Mouse (Mus musculus) embryonic facial prominence, embryonic 12.5 days (tissue): ENCODE results near the gene Dnah12. TPM values are rescaled to one million over a fixed set of nuclear protein-coding genes. Genes with fewer than 3 reads are reported as not detected.
"Not testable (repeated sequence)": the region's sequence is repeated elsewhere in the genome, so short reads cannot be mapped to it uniquely, and the experiment has no call there.

Experiments
- ATAC-seq: fragments of 200-750 bp; cut with Nextera tagmentation; 2 replicates; pipeline ENCODE4 v1.8.0; 2017; ENCODE audit not compliant: insufficient number of reproducible peaks, insufficient read depth, low FRiP score, low TSS enrichment
- H3K27ac ChIP-seq: fragments of 300-500 bp; sonication (generic); 2 replicates; pipeline ENCODE4 v1.5.1; 2016; ENCODE audit warnings: mild to moderate bottlenecking
- H3K27me3 ChIP-seq: fragments of 300-500 bp; sonication (generic); 2 replicates; pipeline ENCODE4 v1.6.1; 2016; ENCODE audit warnings: mild to moderate bottlenecking, moderate library complexity
- H3K36me3 ChIP-seq: fragments of 300-500 bp; sonication (generic); 2 replicates; pipeline ENCODE4 v1.6.1; 2016; ENCODE audit warnings: mild to moderate bottlenecking
- H3K4me1 ChIP-seq: fragments of 300-500 bp; sonication (generic); 2 replicates; pipeline ENCODE4 v1.6.1; 2016
- H3K4me2 ChIP-seq: fragments of 300-500 bp; sonication (generic); replicated peaks from 2 replicates; pipeline ENCODE4 v1.6.1; 2016; ENCODE audit warnings: mild to moderate bottlenecking, moderate library complexity
- H3K4me3 ChIP-seq: fragments of 300-500 bp; sonication (generic); 2 replicates; pipeline ENCODE4 v1.5.1; 2016; ENCODE audit warnings: mild to moderate bottlenecking
- H3K9ac ChIP-seq: fragments of 300-500 bp; sonication (generic); 2 replicates; pipeline ENCODE4 v1.6.1; 2016; ENCODE audit warnings: mild to moderate bottlenecking, moderate library complexity
- H3K9me3 ChIP-seq: fragments of 300-500 bp; sonication (generic); 2 replicates; pipeline ENCODE4 v1.6.1; 2016; ENCODE audit warnings: mild to moderate bottlenecking, moderate library complexity
- WGBS: fragments of 180-500 bp; shearing (Covaris S2); methylation state at CpG from one replicate; pipeline ENCODE4 v1.1.7; 2016; 5-methylcytosine and 5-hydroxymethylcytosine counted together
- polyA plus RNA-seq: library from polyadenylated mRNA; unstranded; fragments of >200 nt; fragmentation: Nextera tagmentation; extraction: Ambion mirVana; gene quantifications from 2 replicates; pipeline ENCODE4 v1.2.1, GENCODE M21; 2016

Dnah12 gene
- polyA plus RNA-seq, 1 experiment from 2014 or later = not detected

DNA sequence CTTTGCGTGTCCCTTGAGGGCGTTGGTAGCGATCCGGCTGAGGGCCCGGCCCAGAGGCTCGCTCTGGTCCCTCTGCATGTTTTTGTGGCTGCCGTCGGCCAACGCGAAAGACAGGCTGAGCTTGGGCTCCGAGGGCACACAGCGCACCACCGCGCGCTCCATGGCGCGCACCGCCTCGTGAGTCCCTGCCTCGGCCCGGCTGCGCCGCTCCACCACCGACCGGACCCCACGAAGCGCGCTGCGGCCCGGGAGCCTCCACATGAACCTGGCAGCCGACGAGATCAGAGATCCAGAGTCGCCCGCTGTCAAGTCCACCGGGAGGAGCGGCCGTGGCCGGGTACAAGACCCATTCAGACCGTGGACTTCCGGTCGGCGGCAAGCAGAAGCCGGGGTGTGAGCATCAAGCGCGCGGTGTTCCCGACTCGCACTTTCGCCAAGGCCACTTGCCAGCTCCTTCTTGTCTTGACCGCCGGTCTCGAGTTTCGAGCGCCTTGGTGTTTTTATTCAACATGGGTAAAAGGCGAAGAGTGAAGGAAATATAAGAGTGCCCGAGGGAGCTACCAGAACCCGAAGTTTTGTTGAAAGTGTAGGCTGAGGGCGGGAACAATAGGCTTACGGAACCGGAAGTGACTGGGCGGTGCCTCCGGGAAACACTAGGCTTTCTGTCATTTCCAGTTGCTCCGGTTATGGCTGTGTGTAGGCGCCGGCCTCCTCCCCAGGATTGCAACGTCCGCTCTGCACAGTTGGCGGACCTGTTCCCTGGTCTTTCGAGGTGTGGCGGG lies 23.6 kb upstream of the Dnah12 start, which contains the start of gene Pde12:
Gene Pde12 (minus strand): TSS at position 592 of the 782 bp plus-strand sequence.
- Histone ChIP-seq H3K9ac (peak within 1 kb of the TSS; percentile 77), H3K4me2 (peak within 1 kb of the TSS; percentile 91), H3K4me1 (peaks cover 17% of the 10 kb centered on the region), H3K27me3 (no peaks in the 10 kb centered on the region), H3K9me3 (no peaks in the 10 kb centered on the region), H3K27ac (peak within 1 kb of the TSS; percentile 85), H3K36me3 (peaks cover 14% of the 10 kb centered on the region), H3K4me3 (peak within 1 kb of the TSS; percentile 94)
- ATAC-seq = peak; percentile 91
- WGBS = under 1% methylated on average over 70 of the region's 70 CpGs

- H3K27me3 ChIP-seq = no peaks in the 10 kb centered on the region
- ATAC-seq = no peak
- no peak overlapping the region for H3K9ac ChIP-seq
- H3K9me3 ChIP-seq = no peaks in the 10 kb centered on the region
- peaks cover 17% of the 10 kb centered on the region for H3K4me1 ChIP-seq
- H3K36me3 ChIP-seq = peaks cover 2% of the 10 kb centered on the region; the same call in 1 of the 2 replicates
- no peak overlapping the region for H3K27ac ChIP-seq
- H3K4me3 ChIP-seq = no peak overlapping the region
- no peak overlapping the region for H3K4me2 ChIP-seq
Observed at GRCm38 (mm10) chr14:26670964-26671363, 22.1 kb upstream of the Dnah12 start.

DNA sequence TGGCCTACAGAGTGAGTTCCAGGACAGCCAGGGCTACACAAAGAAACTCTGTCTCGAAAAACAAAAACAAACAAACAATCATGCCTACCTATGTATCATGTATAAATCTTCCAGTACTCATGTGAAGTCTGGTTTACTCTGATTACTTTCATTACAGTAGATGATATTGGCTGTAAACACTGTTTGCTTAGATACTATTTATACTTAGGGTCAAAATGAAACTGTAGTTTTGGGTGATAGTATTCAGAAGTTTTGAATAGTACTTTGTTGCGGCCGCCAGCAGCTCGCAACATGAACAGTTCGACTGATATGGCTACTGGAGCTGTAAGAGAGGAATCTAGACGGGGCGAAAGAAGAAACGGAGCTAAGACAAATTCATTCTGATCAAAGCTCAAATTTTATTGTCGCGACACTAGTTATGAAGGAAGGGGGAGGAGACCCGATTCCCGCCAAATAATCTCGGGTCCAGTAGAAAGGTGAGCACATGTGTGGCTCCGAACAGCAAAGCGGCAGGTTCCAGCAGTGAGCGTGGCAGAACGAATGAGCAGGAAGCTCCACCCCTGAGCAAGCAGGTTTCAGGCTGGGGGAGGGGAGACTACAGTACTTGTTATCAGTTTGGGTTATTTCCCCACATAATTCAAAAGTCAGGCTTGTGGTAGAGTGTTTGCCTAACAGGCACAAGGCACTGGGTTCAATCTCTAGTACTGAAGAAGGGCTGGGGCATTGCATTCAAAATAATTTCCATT lies 21.0 kb upstream of the Dnah12 start:
- H3K4me1 ChIP-seq, H3K4me3 ChIP-seq, H3K27me3 ChIP-seq, H3K36me3 ChIP-seq, H3K27ac ChIP-seq, H3K9me3 ChIP-seq, H3K4me2 ChIP-seq, ATAC-seq, H3K9ac ChIP-seq: not testable (repeated sequence)
- 70% methylated on average over 17 of the region's 17 CpGs for WGBS

- H3K4me3 ChIP-seq, H3K27ac ChIP-seq, H3K9ac ChIP-seq, H3K9me3 ChIP-seq, H3K36me3 ChIP-seq, H3K27me3 ChIP-seq, H3K4me2 ChIP-seq, H3K4me1 ChIP-seq, ATAC-seq: not testable (repeated sequence)
- 67% methylated on average over 2 of the region's 2 CpGs for WGBS
Observed at GRCm38 (mm10) chr14:26674476-26675169, 18.5 kb upstream of the Dnah12 start.

DNA sequence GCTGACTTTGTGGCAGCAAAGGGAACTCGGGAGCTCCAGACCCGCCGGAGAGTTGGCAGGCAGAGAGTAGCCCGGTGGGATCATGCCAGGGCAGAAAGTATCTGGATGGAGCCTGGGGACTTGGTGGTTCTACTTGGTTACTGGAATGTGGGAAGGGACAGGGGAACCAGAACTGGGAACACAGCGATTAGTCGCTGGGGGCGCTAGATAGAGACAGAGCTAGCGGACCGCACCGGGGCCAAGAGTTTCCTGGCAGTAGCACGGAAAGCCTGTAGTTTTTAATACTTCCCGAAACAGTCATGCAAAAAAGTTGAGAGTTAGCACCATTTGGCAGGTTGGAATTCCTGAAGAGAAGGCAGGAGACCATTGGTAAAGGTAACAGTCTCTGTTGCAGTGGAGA lies 17.7 kb upstream of the Dnah12 start:
- Histone ChIP-seq H3K9ac (no peak overlapping the region), H3K4me1 (no peaks in the 10 kb centered on the region), H3K27me3 (no peaks in the 10 kb centered on the region), H3K4me3 (no peak overlapping the region), H3K4me2 (no peak overlapping the region), H3K9me3 (no peaks in the 10 kb centered on the region), H3K27ac (no peak overlapping the region), H3K36me3 (no peaks in the 10 kb centered on the region)
- WGBS = 21% methylated on average over 12 of the region's 12 CpGs
- ATAC-seq = no peak

DNA sequence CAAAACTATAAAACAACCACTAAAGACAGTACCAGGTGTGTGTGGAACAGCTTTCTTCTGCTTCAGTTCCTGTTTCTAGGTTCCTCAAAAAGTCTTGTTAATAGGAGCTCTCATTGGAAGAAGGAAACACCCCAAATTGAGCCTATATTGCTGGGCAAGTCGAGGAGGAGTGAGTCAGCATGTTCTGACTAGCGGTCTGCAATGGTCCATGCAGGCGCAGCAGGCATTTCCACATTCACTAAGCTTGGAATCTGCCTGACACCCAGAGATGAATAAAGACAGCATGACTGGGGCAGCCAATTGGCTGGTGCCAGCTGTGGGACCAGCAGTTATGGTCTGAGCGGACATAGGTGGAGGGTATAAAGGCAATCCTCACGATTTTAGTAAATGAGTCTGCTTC lies 17.3 kb upstream of the Dnah12 start:
- Histone ChIP-seq H3K4me2 (no peak overlapping the region), H3K36me3 (no peaks in the 10 kb centered on the region), H3K4me1 (no peaks in the 10 kb centered on the region), H3K9me3 (no peaks in the 10 kb centered on the region), H3K4me3 (no peak overlapping the region), H3K9ac (no peak overlapping the region), H3K27me3 (no peaks in the 10 kb centered on the region), H3K27ac (no peak overlapping the region)
- ATAC-seq = no peak
- 78% methylated on average over 5 of the region's 5 CpGs for WGBS

DNA sequence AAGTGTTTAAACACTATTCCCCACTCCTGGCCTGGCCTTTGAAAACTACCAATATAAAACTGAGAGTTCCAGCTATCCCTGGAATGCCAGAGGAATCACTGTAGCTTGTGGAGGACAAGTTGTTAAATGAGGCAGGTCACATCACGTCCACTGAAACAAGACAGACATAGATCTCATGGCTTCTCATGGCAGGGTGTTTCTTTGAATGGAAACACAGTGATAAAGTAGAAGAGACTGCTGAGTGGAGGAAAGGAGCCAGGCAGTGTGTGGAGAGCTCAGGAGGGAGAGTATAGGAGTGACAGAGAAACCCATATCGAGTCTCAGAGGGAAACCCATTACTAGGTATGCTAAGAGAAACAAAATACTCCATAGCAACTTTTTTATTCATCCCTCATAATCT lies 2.3 kb upstream of the Dnah12 start:
- no peak overlapping the region for H3K4me3 ChIP-seq
- H3K4me1 ChIP-seq = no peaks in the 10 kb centered on the region
- 69% methylated on average over 2 of the region's 2 CpGs for WGBS
- H3K9ac ChIP-seq = no peak overlapping the region
- H3K27me3 ChIP-seq = no peaks in the 10 kb centered on the region
- no peak overlapping the region for H3K27ac ChIP-seq
- no peak overlapping the region for H3K4me2 ChIP-seq
- H3K9me3 ChIP-seq = no peaks in the 10 kb centered on the region
- ATAC-seq = no peak
- no peaks in the 10 kb centered on the region for H3K36me3 ChIP-seq

DNA sequence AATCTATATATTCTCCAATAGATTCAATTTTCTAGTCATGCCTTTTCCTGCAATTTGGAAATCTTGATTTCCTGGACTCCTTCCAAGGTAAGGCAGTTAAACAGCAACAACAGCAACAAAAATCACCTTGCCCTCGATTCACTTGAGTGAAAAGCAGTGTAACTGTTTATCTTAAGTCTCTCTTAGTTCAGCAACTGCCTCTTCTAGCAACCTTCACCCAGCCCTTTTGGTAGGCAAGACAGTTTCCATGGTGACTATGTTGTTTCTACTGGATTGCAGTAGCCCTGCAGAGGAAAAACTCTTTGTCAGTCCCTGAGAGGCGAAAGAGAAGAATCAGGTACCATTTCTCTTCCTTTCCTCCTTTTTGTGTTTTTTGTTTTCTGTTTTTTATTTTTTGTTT lies 1.7 kb upstream of the Dnah12 start:
- Histone ChIP-seq H3K4me1 (no peaks in the 10 kb centered on the region), H3K36me3 (no peaks in the 10 kb centered on the region), H3K9me3 (no peaks in the 10 kb centered on the region), H3K27ac (no peak overlapping the region), H3K9ac (no peak overlapping the region), H3K27me3 (no peaks in the 10 kb centered on the region), H3K4me2 (no peak overlapping the region), H3K4me3 (no peak overlapping the region)
- 60% methylated on average over 2 of the region's 2 CpGs for WGBS
- ATAC-seq = no peak

GRCm38 (mm10) chr14:26697912-26698311 lies 4.8 kb downstream of the Dnah12 start:
- ATAC-seq = no peak
- no peaks in the 10 kb centered on the region for H3K4me1 ChIP-seq
- H3K9me3 ChIP-seq = no peaks in the 10 kb centered on the region
- H3K4me3 ChIP-seq = no peak overlapping the region
- no peak overlapping the region for H3K4me2 ChIP-seq
- no peak overlapping the region for H3K27ac ChIP-seq
- H3K27me3 ChIP-seq = no peaks in the 10 kb centered on the region
- H3K36me3 ChIP-seq = no peaks in the 10 kb centered on the region
- H3K9ac ChIP-seq = no peak overlapping the region

- not testable (repeated sequence) for ATAC-seq
Observed at GRCm38 (mm10) chr14:26705246-26705645, 12.2 kb downstream of the Dnah12 start.

DNA sequence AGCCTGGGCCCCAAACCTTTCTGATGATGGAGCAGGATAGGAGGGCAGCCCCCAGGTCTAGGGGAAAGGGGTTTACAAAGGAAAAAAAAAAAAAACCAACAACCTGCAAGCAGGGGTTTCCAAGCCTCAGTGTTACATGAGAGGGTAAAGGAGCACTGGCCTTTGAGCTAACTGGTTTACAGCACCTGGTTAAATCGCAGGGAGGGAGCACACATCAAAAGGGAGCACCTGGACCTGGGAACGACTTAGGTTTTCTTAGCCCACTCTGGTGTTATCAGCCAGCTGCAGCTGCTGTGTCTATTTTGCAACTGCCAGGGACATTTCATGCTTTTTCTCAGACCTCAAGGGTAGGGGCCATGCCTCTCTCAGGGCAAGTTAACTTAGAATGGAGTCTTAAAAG lies 26.6 kb downstream of the Dnah12 start:
- ATAC-seq, H3K27me3 ChIP-seq, H3K36me3 ChIP-seq, H3K4me3 ChIP-seq, H3K9ac ChIP-seq, H3K9me3 ChIP-seq, H3K4me2 ChIP-seq, H3K4me1 ChIP-seq, H3K27ac ChIP-seq: not testable (repeated sequence)
- WGBS = 69% methylated on average over 2 of the region's 2 CpGs

More at GRCm38 (mm10) chr14:26705246-26705645, 12.2 kb downstream of the Dnah12 start:
- H3K4me1 ChIP-seq, H3K9me3 ChIP-seq, H3K4me3 ChIP-seq, H3K27ac ChIP-seq, H3K27me3 ChIP-seq, H3K36me3 ChIP-seq, H3K4me2 ChIP-seq, H3K9ac ChIP-seq: not testable (repeated sequence)
- WGBS = 82% methylated on average over 5 of the region's 5 CpGs

- Histone ChIP-seq H3K27ac (no peak overlapping the region), H3K9me3 (no peaks in the 10 kb centered on the region), H3K4me1 (no peaks in the 10 kb centered on the region), H3K9ac (no peak overlapping the region), H3K4me3 (no peak overlapping the region), H3K36me3 (no peaks in the 10 kb centered on the region), H3K4me2 (no peak overlapping the region), H3K27me3 (no peaks in the 10 kb centered on the region)
- WGBS = 79% methylated on average over 3 of the region's 3 CpGs
- no peak for ATAC-seq
Observed at GRCm38 (mm10) chr14:26724898-26725297, 31.8 kb downstream of the Dnah12 start.
